Mouse (Mus musculus) right cerebral cortex, postnatal 25 days (tissue): ENCODE results near the gene 3110082J24Rik.
A peak's percentile ranks its signal among the peaks of the same experiment; 100 is the strongest.

Source experiments
- DNase-seq: peaks from one replicate; pipeline ENCODE4 v3.0.0; 2022

Gene 3110082J24Rik

DNA sequence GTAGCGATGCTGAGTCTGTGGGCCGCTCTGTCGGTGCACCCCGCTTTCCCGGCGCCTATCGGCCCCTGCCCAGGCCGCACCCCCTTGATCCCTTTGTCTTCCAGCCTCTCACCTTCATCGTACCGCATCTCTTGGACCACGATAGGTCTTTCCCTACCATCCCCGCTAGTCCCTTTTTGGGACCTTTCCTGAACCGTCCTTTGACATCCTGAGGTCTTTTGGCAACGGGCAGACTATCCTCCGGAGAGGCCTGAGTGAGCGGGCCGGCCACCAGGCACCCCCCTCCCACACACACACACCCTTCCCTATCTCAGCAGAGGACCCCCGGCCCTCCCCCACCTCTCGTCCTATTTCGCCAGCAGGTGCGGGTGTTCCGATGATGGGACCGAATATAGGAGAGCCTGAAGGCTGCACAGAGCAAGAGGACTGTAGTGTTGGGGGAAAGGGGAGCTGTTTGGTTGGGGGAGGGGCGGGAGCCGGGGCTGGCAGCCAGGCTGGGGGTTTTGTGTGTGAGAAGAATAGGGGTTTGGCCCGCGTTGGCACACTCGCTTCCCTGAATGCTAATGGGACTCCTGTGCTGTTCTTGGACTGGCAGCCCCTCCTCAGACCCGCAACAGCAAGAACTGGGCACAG is at the start of gene 3110082J24Rik:
3110082J24Rik (minus strand) TSS at position 419 of the 633 bp plus-strand sequence.
- DNase-seq = no peak

DNA sequence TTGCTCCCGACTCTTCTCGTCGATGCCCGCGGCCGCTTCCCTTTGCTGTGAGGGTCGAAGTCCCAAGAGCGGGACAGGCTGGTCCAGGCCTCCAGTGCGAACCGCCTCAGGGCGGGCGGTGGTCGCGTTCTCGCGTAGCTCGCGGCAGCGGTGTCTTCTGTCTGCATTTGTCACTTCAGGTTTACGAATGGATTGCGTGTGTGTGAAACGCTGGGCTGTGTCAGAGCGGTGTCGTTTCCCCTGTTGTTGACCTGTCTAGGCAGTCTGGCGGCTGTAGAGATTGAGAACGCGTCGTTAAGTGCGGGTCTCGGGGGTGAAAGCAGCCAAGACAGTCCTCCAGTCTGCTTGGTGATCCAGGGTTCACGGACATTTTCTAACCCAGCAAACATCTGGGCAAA is 49.5 kb upstream of the 3110082J24Rik start:
- no peak for DNase-seq

DNA sequence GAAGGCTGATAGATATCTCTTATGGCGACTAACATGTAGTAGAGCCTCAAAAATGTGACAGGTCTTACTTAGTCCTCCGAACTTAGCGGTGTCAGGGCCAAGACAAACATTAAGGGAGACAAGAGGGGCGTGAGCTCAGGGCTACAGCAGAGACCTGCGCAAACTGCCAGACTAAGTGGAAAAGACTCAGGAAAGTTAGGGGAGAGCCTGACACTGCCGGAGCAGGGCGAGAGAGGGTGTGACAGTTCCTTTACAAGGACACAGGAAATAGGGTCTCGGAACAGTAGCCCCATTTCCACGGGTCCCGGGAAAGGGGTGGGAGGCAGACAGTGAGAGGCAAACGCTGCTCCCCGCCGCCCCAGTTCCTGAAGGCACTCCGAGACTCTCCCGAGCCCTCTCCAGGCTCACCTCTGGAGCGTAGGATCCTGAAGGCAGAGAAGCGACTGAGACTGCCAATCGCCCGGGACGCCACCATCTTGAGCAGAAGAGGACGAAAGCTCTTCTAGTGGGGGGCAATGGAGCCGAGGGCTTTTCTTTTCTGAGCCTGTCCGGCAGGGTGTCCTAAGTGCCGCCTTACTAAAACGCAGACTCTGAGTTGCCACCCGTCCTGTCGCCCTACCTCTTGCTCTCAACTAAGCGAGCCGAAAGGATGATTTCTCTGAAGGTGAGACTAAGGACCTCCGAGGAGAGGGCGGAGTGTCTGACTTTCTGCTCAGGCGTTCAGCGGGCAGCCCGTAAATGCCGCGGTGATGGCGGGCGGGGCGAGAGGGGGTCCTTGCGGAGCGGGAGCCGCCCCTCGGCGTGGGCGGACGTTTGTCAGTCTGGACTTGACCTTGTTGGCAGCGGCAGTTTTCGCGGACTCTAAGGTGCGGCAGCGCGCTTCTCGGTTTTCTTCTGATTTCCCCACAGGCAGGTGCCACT is 48.8 kb upstream of the 3110082J24Rik start, which contains the start of the genes Hadha and Hadhb:
Hadha (minus strand) TSS at position 689 of the 921 bp plus-strand sequence.
Hadhb (plus strand) TSS at position 775 of the 921 bp plus-strand sequence.
- peak; percentile 93 for DNase-seq

DNA sequence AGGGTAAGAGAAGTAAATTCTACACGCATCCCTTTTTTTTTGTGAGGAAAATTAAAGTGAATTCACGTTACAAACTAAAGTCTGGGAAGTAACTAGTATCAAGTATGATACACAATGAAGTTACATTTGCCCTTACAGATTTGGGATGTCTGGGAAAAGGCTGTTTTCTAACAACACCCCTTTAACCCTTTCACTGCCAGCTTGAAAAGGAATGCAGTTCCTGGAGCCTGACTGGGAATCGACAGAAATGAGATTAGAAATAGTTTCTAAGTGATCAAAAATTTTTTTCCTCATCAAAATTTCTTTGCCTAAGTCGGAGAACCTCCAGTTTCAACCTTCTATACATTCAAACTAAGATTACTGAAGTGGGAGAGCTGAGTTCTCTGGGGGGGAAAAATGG is 48.1 kb upstream of the 3110082J24Rik start:
- DNase-seq = no peak

DNA sequence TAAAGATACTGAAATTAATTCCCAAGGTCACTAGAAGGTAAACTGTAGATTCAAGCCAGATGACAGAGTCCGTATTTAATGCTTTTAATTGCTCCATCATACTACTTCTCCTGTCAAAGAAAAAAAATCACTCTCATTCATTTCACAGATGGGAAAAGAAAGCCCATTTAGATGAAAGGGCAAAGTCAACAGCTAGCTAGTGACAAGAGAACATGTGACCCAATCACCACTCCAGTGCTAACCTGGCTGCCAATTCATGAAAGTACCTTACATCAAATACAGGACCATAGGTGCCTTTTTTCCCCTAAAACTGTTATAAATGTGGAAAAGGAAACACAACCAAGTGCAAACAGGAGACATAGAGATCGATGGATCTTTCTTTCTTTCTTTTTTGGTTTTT is 47.3 kb upstream of the 3110082J24Rik start:
- no peak for DNase-seq

- DNase-seq = no peak
These were observed 46.5 kb upstream of the 3110082J24Rik start for GRCm38 (mm10) chr5:30152413-30152812.

GRCm38 (mm10) chr5:30152007-30152406 is 46.1 kb upstream of the 3110082J24Rik start:
- no peak for DNase-seq

DNA sequence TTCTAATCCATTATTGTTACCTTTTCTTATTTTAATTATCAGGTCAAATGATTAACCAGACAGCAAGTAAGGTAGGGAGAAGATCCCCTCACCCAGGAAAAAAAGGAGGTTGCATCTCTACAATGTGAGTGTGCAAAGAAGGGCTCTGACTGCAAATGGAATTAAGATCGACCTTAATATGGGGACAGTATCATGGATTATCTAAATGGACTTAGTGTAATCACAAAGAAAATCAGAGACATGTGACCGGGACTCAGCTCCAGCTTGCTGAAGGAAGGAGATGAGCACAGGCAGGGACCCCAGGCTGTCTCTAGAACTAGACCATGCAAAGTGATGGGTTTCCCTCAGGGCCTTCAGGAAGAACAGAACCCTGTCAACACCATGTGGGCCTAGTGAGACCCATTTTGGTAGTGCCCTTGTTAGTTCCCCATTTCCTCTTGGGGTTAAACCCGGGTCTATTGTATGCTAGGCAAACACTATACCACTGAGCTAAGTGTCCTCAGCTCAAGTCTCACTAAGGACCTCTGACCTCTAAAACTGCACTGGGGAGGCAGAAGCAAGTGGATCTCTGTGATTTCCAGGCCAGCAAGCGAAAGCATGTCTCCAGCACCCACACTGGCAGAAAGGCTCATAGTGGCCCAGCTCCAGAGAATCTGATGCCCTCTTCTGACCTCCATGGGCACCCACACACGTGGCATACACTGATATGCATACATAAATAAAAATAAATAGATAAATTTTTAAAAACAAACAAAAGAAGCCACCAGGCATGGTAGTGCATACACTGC is 42.4 kb upstream of the 3110082J24Rik start:
- DNase-seq = no peak

- DNase-seq = no peak
These were observed 40.6 kb upstream of the 3110082J24Rik start for GRCm38 (mm10) chr5:30146526-30146925.

- DNase-seq = no peak
These were observed 32.3 kb upstream of the 3110082J24Rik start for GRCm38 (mm10) chr5:30138193-30138592.

DNA sequence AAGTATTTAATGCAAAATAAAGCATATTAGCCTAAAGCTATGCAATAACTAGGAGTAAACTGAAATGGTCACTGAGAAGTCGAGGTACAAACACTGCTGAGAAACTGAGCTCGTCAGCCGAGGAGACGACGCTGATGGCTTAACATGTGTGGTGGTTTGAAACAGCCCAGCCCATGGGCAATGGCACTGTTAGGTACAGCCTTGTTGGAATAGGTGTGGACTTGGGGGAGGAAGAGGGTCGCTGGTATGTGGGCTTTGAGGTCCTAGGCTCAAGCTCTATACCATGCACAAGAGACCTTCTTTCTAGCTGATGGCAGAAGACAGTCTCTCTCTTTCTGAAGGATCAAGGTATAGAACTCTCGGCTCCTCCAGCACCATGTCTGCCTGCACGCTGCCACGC is 31.4 kb upstream of the 3110082J24Rik start:
- no peak for DNase-seq

- no peak for DNase-seq
These were observed 29.9 kb upstream of the 3110082J24Rik start for GRCm38 (mm10) chr5:30135711-30136231.

DNA sequence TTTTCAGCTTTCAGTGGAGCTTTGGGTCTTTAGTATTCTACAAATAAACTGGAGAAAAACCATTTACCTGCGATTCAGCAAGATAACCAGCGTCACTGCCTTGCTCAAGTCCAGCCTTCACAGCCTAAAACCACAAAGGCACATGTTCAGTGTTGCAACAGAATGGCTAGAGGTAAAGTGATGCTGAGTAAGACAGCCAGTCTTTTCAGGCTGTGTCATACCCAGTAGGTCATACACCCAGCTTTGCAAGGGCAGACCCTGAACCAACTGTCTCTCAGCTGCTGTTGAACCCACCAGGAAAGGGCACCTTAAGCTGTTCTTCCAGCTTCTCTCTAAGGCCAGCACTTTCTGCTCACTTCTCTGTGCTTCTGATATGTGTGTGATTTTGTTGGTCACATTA is 26.3 kb upstream of the 3110082J24Rik start:
- no peak for DNase-seq

GRCm38 (mm10) chr5:30131246-30131645 is 25.4 kb upstream of the 3110082J24Rik start:
- no peak for DNase-seq

DNA sequence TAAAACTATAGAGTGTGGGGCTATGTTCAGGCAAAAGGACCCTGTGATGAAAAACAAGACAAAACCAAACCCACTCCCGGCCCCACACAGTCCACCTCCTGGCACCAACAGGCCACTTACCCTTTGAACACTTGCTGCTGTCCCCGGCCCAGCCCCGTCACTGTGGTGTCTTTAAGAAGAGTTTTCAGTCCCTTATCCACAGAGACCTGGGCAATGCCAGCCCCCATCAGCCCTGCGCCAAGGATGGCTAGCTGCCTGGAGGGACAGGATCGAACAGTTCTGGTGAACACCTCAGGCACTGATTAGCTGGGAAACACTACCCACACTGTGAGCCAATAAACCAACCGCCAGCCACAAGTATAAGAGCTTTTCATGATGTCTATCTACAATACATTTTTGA is 22.8 kb upstream of the 3110082J24Rik start:
- DNase-seq = no peak

GRCm38 (mm10) chr5:30127921-30128597 is 22.2 kb upstream of the 3110082J24Rik start:
- DNase-seq = no peak

- no peak for DNase-seq
These were observed 20.9 kb upstream of the 3110082J24Rik start for GRCm38 (mm10) chr5:30126756-30127155.

DNA sequence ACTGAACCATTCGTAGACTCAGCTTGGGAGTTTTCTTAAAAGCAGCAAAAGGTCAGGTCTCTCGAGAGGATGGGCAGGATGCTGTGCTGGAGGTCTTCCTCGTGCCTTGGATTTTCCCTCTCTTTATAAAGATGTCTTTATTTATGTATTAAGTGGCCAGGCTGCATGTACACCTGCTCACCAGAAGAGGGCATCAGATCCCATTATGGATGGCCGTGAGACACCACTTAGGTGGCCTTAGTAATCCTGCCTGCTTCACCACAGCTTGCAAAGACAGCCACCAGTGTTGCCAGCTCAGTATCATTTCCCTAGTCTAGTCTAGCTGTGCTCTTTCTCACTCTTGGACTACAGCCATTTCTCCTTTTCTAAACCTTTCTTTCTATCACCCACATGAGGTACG is 19.7 kb upstream of the 3110082J24Rik start:
- no peak for DNase-seq

DNA sequence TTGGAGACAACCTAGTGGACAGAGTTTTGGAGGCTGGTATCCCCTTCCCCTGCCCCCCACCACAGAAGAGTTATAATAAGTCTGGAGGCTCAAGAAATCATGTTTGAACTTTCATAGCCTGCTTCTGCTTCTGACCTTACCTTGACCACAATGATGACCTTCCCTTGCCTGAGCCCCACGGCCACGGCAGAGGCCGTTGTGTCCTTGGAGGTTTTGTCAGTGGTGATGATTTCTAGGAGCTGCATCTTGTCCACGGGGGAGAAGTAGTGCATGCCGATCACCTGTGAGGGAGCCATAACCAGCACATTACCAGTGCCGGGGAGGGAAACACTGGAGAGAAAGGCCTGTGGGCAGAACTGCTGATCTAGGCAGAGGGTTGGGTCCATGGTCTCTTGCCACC is 16.6 kb upstream of the 3110082J24Rik start:
- no peak for DNase-seq

- DNase-seq = no peak
These were observed 14.2 kb upstream of the 3110082J24Rik start for GRCm38 (mm10) chr5:30120106-30120505.

DNA sequence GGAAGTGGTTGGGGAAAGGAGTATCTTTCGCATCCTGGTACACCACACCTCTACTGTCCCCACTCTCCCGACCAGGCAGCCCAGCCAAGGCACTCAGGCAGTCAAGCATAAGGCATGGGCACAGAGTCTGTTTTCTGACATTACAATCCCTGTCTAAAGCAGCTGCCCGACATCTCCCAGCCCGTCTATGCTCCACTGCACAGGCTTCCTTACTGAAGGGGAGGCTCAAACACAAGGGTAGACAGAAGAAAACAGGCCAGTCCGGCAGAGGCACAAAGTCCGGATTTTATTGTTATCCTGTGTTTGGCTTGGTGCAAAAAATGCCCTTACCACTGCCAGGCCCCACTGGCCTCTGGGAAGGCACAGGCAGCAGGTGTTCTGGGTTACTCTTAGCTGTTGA is 13.3 kb upstream of the 3110082J24Rik start:
- DNase-seq = no peak

- DNase-seq = no peak
These were observed 12.1 kb upstream of the 3110082J24Rik start for GRCm38 (mm10) chr5:30118018-30118417.
